Mouse (Mus musculus) liver, embryonic 14.5 days (tissue): ENCODE measurements at regions not wholly inside any gene's neighbourhood (a gene's known extent, or its start where the extent isn't known, plus 50 kb on each side); places are given as distances from the start of the nearest gene placed in this dataset.

Source experiments
- CTCF ChIP-seq: IDR thresholded peaks from 2 replicates; pipeline ENCODE4 v1.5.1; 2016; ENCODE audit warnings: antibody characterized with exemption, low read depth, control low read depth
- EP300 ChIP-seq: IDR thresholded peaks from 2 replicates; pipeline ENCODE4 v1.6.1; 2016; ENCODE audit warnings: antibody characterized with exemption, low read depth

- TF ChIP-seq CTCF (no peak), EP300 (no peak)
These were observed 479.5 kb downstream of the Ccdc171 start for GRCm38 (mm10) chr4:84004786-84005382.
